Mouse (Mus musculus) MEL (cell line): ENCODE data around the gene Qrich1. TPM values are rescaled to one million over a fixed set of nuclear protein-coding genes. Genes with fewer than 3 reads are reported as not detected.

Experiments
- DNase-seq: peaks from one replicate; pipeline ENCODE4 v3.0.0; 2011; ENCODE audit warnings: low read depth, low spot score
- H3K27ac ChIP-seq: 2 replicates; pipeline ENCODE4 v1.5.1; 2012; ENCODE audit warnings: low read depth, mild to moderate bottlenecking, control low read depth, low read length, moderate library complexity; ENCODE audit not compliant: control insufficient read depth
- H3K27me3 ChIP-seq, 2 experiments: fragments of 150-350 bp in 1 of 2; sonication (generic) in 1 of 2; 2 replicates each; pipeline ENCODE4 v1.6.1; 2012; ENCODE audit warnings: low read length in 2 of 2, mild to moderate bottlenecking in 2 of 2, improper control_type of control experiment in 1 of 2, moderate library complexity in 1 of 2; ENCODE audit not compliant: insufficient read depth in 2 of 2, control insufficient read depth in 1 of 2
- H3K36me3 ChIP-seq, 2 experiments: 2 replicates each; pipeline ENCODE4 v1.6.1; 2012 to 2014; ENCODE audit warnings: low read length in 2 of 2, improper control_type of control experiment in 1 of 2, inconsistent platforms in 1 of 2, mild to moderate bottlenecking in 1 of 2; ENCODE audit not compliant: insufficient read depth in 2 of 2, control insufficient read depth in 1 of 2
- H3K4me1 ChIP-seq, 2 experiments: fragments of 150-350 bp in 1 of 2; sonication (generic) in 1 of 2; 2 replicates each; pipeline ENCODE4 v1.6.1; 2012; ENCODE audit warnings: low read length in 2 of 2, improper control_type of control experiment in 1 of 2, mild to moderate bottlenecking in 1 of 2; ENCODE audit not compliant: insufficient read depth in 2 of 2, control insufficient read depth in 1 of 2
- H3K4me3 ChIP-seq, 2 experiments: fragments of 150-350 bp in 1 of 2; sonication (generic) in 1 of 2; 2 replicates each; pipeline ENCODE4 v1.5.1; 2012; ENCODE audit warnings: low read depth in 2 of 2, low read length in 2 of 2, mild to moderate bottlenecking in 2 of 2, moderate library complexity in 2 of 2, control low read depth in 1 of 2, improper control_type of control experiment in 1 of 2; ENCODE audit not compliant: control insufficient read depth in 1 of 2, insufficient read depth in 1 of 2
- H3K79me2 ChIP-seq: 2 replicates; pipeline ENCODE4 v1.6.1; 2012; ENCODE audit warnings: mild to moderate bottlenecking, low read length, moderate library complexity; ENCODE audit not compliant: control insufficient read depth, poor library complexity, insufficient read depth
- H3K9ac ChIP-seq: 2 replicates; pipeline ENCODE4 v1.6.1; 2012; ENCODE audit warnings: low read depth, mild to moderate bottlenecking, control low read depth, low read length, moderate library complexity; ENCODE audit not compliant: control insufficient read depth, poor library complexity, severe bottlenecking
- H3K9me3 ChIP-seq: fragments of 150-350 bp; sonication (generic); replicated peaks from 2 replicates; pipeline ENCODE4 v1.6.1; 2012; ENCODE audit warnings: mild to moderate bottlenecking, low read length, improper control_type of control experiment, moderate library complexity; ENCODE audit not compliant: insufficient read depth
- GABPA ChIP-seq: IDR thresholded peaks from 2 replicates; pipeline ENCODE4 v1.6.1; 2012; ENCODE audit warnings: low read depth, mild to moderate bottlenecking, inconsistent platforms, low read length, improper control_type of control experiment, moderate library complexity
- MAZ ChIP-seq: IDR thresholded peaks from 2 replicates; pipeline ENCODE4 v1.6.1; 2012; ENCODE audit warnings: low read depth, mild to moderate bottlenecking, inconsistent platforms, low read length, improper control_type of control experiment
- ZC3H11A ChIP-seq: IDR thresholded peaks from 2 replicates; pipeline ENCODE4 v1.6.1; 2012; ENCODE audit warnings: low read depth, mild to moderate bottlenecking, inconsistent platforms, low read length, improper control_type of control experiment
- polyA plus RNA-seq, 2 experiments: library from polyadenylated mRNA; stranded (reverse) in 1 of 2; unstranded in 1 of 2; fragments of >175 nt in 1 of 2; fragments of >200 nt in 1 of 2; gene quantifications; 2 replicates each; pipeline versions ENCODE4 v1.2.1 to v1.2.4; 2012; ENCODE audit warnings: low replicate concordance in 2 of 2, low read depth in 1 of 2; ENCODE audit not compliant: insufficient read length in 2 of 2, insufficient read depth in 1 of 2, missing spikeins in 1 of 2
- total RNA-seq: library from RNA; depleted of rRNA; stranded (reverse); fragments of 300-350 nt; gene quantifications from 2 replicates; pipeline ENCODE4 v1.2.3, GENCODE M21; 2012; rRNA removed

Gene Qrich1
- total and polyA plus RNA-seq, 3 experiments, result 84.5 to 161 (median 126) TPM

DNA sequence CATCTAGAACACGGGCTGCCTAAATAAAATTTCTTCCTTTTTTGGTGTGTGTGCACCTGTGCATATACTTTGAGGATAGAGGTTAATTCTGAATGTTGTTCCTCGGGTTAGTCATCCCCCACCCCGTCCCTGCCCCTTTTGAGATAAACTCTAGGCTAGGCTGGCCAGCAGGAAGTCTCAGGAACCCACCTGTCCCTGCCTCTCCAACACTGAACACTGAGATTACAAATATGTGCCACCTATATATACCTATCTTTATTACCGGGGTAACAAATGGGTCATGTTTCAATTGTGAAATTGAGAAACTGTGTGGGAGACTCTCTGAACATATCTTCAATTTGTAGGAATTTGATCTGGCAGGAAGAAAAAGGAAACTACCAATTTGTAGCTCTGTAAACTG, 92.3 kb downstream of the Qrich1 start:
- H3K79me2 ChIP-seq, result no peaks in the 10 kb centered on the region
- no peak for DNase-seq
- no peaks in the 10 kb centered on the region for H3K27me3 ChIP-seq
- H3K4me1 ChIP-seq, result peaks cover 2 to 9% of the 10 kb centered on the region in 2 experiments; a peak in 3 of 4 replicates
- H3K9ac ChIP-seq, result no peak overlapping the region
- TF ChIP-seq MAZ, result no peak
- no peak for TF ChIP-seq ZC3H11A
- TF ChIP-seq GABPA, result no peak
- no peaks in the 10 kb centered on the region for H3K9me3 ChIP-seq
- H3K36me3 ChIP-seq, result peaks cover 14 to 28% of the 10 kb centered on the region in 2 experiments
- no peak overlapping the region for H3K4me3 ChIP-seq
- H3K27ac ChIP-seq, result no peak overlapping the region

Other genes starting within 250 kb of the Qrich1 start
- gene Nicn1, start 226.4 kb upstream of the Qrich1 start, total RNA-seq, result 1.6 and 2.0 TPM in 2 replicates
- 1 to 10 TPM in 1 of 2 experiments, not detected in 1; 4.7 TPM for gene Nicn1, start 226.4 kb upstream of the Qrich1 start, polyA plus RNA-seq
- 0.15 and 0.26 TPM in 2 replicates for gene Amt, start 220.0 kb upstream of the Qrich1 start, total RNA-seq
- under 1 TPM in 1 of 2 experiments, not detected in 1; 0.58 TPM for gene Amt, start 220.0 kb upstream of the Qrich1 start, polyA plus RNA-seq
- 80.9 and 83.1 TPM in 2 replicates for gene Rhoa, start 210.7 kb upstream of the Qrich1 start, total RNA-seq
- 100 to 1,000 TPM in 1 of 2 experiments, not detected in 1; 241 TPM for gene Rhoa, start 210.7 kb upstream of the Qrich1 start, polyA plus RNA-seq
- 3.4 and 4.9 TPM in 2 replicates for gene Tcta, start 210.6 kb upstream of the Qrich1 start, total RNA-seq
- gene Tcta, start 210.6 kb upstream of the Qrich1 start, polyA plus RNA-seq, result 1 to 10 TPM in 1 of 2 experiments, not detected in 1; 7.0 TPM
- gene Gpx1, start 177.9 kb upstream of the Qrich1 start, total RNA-seq, result 1,163 and 1,351 TPM in 2 replicates
- 1,000 to 10,000 TPM; 1,085 to 1,266 TPM for gene Gpx1, start 177.9 kb upstream of the Qrich1 start, polyA plus RNA-seq
- gene Usp4, start 169.0 kb upstream of the Qrich1 start, total RNA-seq, result 85.4 and 88.4 TPM in 2 replicates
- gene Usp4, start 169.0 kb upstream of the Qrich1 start, polyA plus RNA-seq, result 100 to 1,000 TPM in 1 of 2 experiments, not detected in 1; 128 TPM
- gene 1700102P08Rik, start 124.0 kb upstream of the Qrich1 start, total RNA-seq, result 0.69 and 0.92 TPM in 2 replicates
- gene 1700102P08Rik, start 124.0 kb upstream of the Qrich1 start, polyA plus RNA-seq, result 1 to 10 TPM in 1 of 2 experiments, not detected in 1; 1.0 TPM
- not detected in 2 replicates for gene Ccdc36, start 88.3 kb upstream of the Qrich1 start, total RNA-seq
- not detected for gene Ccdc36, start 88.3 kb upstream of the Qrich1 start, polyA plus RNA-seq
- not detected in 2 replicates for gene BC048562, start 80.3 kb upstream of the Qrich1 start, total RNA-seq
- gene BC048562, start 80.3 kb upstream of the Qrich1 start, polyA plus RNA-seq, result not detected
- gene Ccdc71, start 56.3 kb upstream of the Qrich1 start, total RNA-seq, result 18.3 and 23.1 TPM in 2 replicates
- gene Ccdc71, start 56.3 kb upstream of the Qrich1 start, polyA plus RNA-seq, result 10 to 100 TPM in 1 of 2 experiments, not detected in 1; 39.9 TPM
- 48.0 and 71.9 TPM in 2 replicates for gene Klhdc8b, start 55.2 kb upstream of the Qrich1 start, total RNA-seq
- 10 to 100 TPM; 57.3 to 77.2 TPM for gene Klhdc8b, start 55.2 kb upstream of the Qrich1 start, polyA plus RNA-seq
- 0.56 and 0.58 TPM in 2 replicates for gene Lamb2, start 37.1 kb upstream of the Qrich1 start, total RNA-seq
- gene Lamb2, start 37.1 kb upstream of the Qrich1 start, polyA plus RNA-seq, result under 1 TPM in 1 of 2 experiments, not detected in 1; 0.84 TPM
- gene Usp19, start 26.2 kb upstream of the Qrich1 start, total RNA-seq, result 69.0 and 76.1 TPM in 2 replicates
- 100 to 1,000 TPM in 1 of 2 experiments, not detected in 1; 162 TPM for gene Usp19, start 26.2 kb upstream of the Qrich1 start, polyA plus RNA-seq
- 267 and 286 TPM in 2 replicates for gene Qars, start 9.1 kb upstream of the Qrich1 start, total RNA-seq
- 100 to 1,000 TPM in 1 of 2 experiments, not detected in 1; 407 TPM for gene Qars, start 9.1 kb upstream of the Qrich1 start, polyA plus RNA-seq
- 488 and 550 TPM in 2 replicates for gene Impdh2, start 43.5 kb downstream of the Qrich1 start, total RNA-seq
- 100 to 1,000 TPM in 1 of 2 experiments, not detected in 1; 519 TPM for gene Impdh2, start 43.5 kb downstream of the Qrich1 start, polyA plus RNA-seq
- gene Ndufaf3, start 50.6 kb downstream of the Qrich1 start, total RNA-seq, result 38.0 and 42.7 TPM in 2 replicates
- gene Ndufaf3, start 50.6 kb downstream of the Qrich1 start, polyA plus RNA-seq, result 10 to 100 TPM in 1 of 2 experiments, not detected in 1; 66.8 TPM
- 64.9 and 85.8 TPM in 2 replicates for gene Dalrd3, start 53.1 kb downstream of the Qrich1 start, total RNA-seq
- 100 to 1,000 TPM in 1 of 2 experiments, not detected in 1; 126 TPM for gene Dalrd3, start 53.1 kb downstream of the Qrich1 start, polyA plus RNA-seq
- gene Wdr6, start 61.9 kb downstream of the Qrich1 start, total RNA-seq, result 43.2 and 43.5 TPM in 2 replicates
- gene Wdr6, start 61.9 kb downstream of the Qrich1 start, polyA plus RNA-seq, result 10 to 100 TPM in 1 of 2 experiments, not detected in 1; 44.9 TPM
- gene P4htm, start 80.9 kb downstream of the Qrich1 start, total RNA-seq, result 0.08 and 0.10 TPM in 2 replicates
- under 1 TPM in 1 of 2 experiments, not detected in 1; 0.22 TPM for gene P4htm, start 80.9 kb downstream of the Qrich1 start, polyA plus RNA-seq
- 55.8 and 59.6 TPM in 2 replicates for gene Arih2, start 132.6 kb downstream of the Qrich1 start, total RNA-seq
- 10 to 100 TPM in 1 of 2 experiments, not detected in 1; 66.5 TPM for gene Arih2, start 132.6 kb downstream of the Qrich1 start, polyA plus RNA-seq
- 15.6 and 19.3 TPM in 2 replicates for gene Slc25a20, start 145.3 kb downstream of the Qrich1 start, total RNA-seq
- gene Slc25a20, start 145.3 kb downstream of the Qrich1 start, polyA plus RNA-seq, result 10 to 100 TPM in 1 of 2 experiments, not detected in 1; 24.1 TPM
- 18.9 and 22.4 TPM in 2 replicates for gene Prkar2a, start 172.5 kb downstream of the Qrich1 start, total RNA-seq
- gene Prkar2a, start 172.5 kb downstream of the Qrich1 start, polyA plus RNA-seq, result 100 to 1,000 TPM in 1 of 2 experiments, 10 to 100 TPM in 1; 87.9 to 230 TPM